Mouse (Mus musculus) hindbrain, postnatal 0 days (tissue): Measurements from ENCODE around the gene Akt1s1. TPM values are rescaled to one million over a fixed set of nuclear protein-coding genes. Genes with fewer than 3 reads are reported as not detected.

ENCODE experiments used
- ATAC-seq: fragments of 200-750 bp; cut with Nextera tagmentation; 2 replicates; pipeline ENCODE4 v1.8.0; 2017; ENCODE audit warnings: mild to moderate bottlenecking, moderate TSS enrichment, moderate library complexity
- DNase-seq: peaks from one replicate; pipeline ENCODE4 v3.0.0-alpha.2; 2015; ENCODE audit warnings: low spot score
- H3K27ac ChIP-seq: fragments of 300-500 bp; sonication (generic); 2 replicates; pipeline ENCODE4 v1.5.1; 2014; ENCODE audit warnings: mild to moderate bottlenecking
- H3K27me3 ChIP-seq: fragments of 300-500 bp; sonication (generic); 2 replicates; pipeline ENCODE4 v1.6.1; 2014; ENCODE audit warnings: low read length, mixed read lengths; ENCODE audit not compliant: insufficient read depth
- H3K36me3 ChIP-seq: fragments of 300-500 bp; sonication (generic); 2 replicates; pipeline ENCODE4 v1.6.1; 2014; ENCODE audit warnings: low read length, mixed read lengths; ENCODE audit not compliant: insufficient read depth
- H3K4me1 ChIP-seq: fragments of 300-500 bp; sonication (generic); 2 replicates; pipeline ENCODE4 v1.6.1; 2014; ENCODE audit warnings: antibody characterized with exemption, low read length, mixed read lengths; ENCODE audit not compliant: insufficient read depth
- H3K4me2 ChIP-seq: fragments of 300-500 bp; sonication (generic); 2 replicates; pipeline ENCODE4 v1.6.1; 2014; ENCODE audit warnings: low read depth, mild to moderate bottlenecking, low read length, moderate library complexity, mixed read lengths
- H3K4me3 ChIP-seq: fragments of 300-500 bp; sonication (generic); 2 replicates; pipeline ENCODE4 v1.5.1; 2014; ENCODE audit warnings: low read length
- H3K9ac ChIP-seq: fragments of 300-500 bp; sonication (generic); replicated peaks from 2 replicates; pipeline ENCODE4 v1.6.1; 2014; ENCODE audit warnings: mild to moderate bottlenecking, low read length, moderate library complexity, mixed read lengths
- H3K9me3 ChIP-seq: fragments of 300-500 bp; sonication (generic); 2 replicates; pipeline ENCODE4 v1.6.1; 2016; ENCODE audit warnings: low read length, mixed read lengths
- CTCF ChIP-seq: IDR thresholded peaks from 2 replicates; pipeline ENCODE4 v1.5.1; 2016; ENCODE audit warnings: antibody characterized with exemption, control low read depth, low read depth
- WGBS: fragments of 180-500 bp; shearing (Covaris S2); extraction: QIAGEN DNeasy Blood & Tissue Kit; methylation state at CpG from one replicate; pipeline ENCODE4 v1.1.7; 2014; 5-methylcytosine and 5-hydroxymethylcytosine counted together
- polyA plus RNA-seq: library from polyadenylated mRNA; unstranded; fragments of >200 nt; fragmentation: Nextera tagmentation; extraction: Ambion mirVana; gene quantifications from 2 replicates; pipeline ENCODE4 v1.2.1, GENCODE M21; 2015
- total RNA-seq: library from RNA; depleted of rRNA; stranded (reverse); fragments of >200 nt; gene quantifications from 2 replicates; pipeline ENCODE4 v1.2.3, GENCODE M21; 2014

The Akt1s1 gene
- total and polyA plus RNA-seq, 2 experiments from 2014 or later = 94.3 to 136 TPM

DNA sequence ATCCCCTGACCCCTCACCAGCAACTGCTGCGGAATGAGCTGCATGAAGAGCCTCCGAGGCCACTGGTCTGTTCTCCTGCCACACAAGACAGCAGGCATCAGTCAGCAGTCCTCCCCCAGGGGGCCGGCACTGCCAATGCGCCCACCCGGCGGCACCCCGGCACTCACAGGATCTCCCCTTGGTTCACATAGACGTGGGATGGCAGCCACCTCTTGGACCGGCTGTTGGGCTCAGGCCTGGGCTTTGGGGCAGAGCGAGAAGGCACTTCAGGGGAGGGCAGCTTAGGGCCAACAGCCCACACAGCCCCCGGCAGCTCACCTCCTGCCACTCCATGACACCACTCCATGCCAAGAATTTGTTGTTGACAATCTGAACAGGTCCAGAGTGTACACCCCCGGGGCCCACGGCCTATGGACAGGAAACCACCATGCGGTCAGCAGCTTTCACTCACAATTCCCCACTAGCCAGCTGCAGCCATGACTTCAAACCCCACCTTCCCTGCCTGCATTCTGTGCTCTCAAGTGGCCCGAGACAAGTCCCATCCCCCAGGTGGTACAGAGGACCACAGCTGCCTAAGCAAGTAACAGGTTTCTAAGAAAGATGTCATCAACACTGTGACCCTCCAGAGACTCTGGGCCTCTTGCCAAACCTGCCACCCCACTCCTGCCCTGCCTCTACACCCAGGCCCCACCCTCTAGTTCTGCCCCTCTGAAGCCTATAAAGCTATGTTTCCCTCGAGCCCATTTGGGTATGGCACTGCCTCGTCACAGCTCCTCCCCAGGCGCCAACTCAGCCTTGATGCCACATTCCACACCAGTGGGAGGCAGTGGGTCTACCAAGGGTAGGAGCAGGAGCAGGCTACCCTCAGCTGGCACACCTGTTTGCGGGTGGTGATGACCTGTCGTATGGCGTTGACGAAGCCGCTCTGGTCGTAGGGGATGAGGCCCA lies 16.1 kb downstream of the Akt1s1 start:
- Histone ChIP-seq H3K36me3 (peaks cover 27% of the 10 kb centered on the region), H3K27me3 (no peaks in the 10 kb centered on the region), H3K4me2 (no peak overlapping the region), H3K4me3 (no peak overlapping the region), H3K4me1 (peaks cover 25% of the 10 kb centered on the region), H3K9ac (peak overlapping the region; percentile 2; the same call in 1 of the 2 replicates), H3K9me3 (no peaks in the 10 kb centered on the region), H3K27ac (peak overlapping the region; percentile 70; the same call in 1 of the 2 replicates)
- DNase-seq = no peak
- no peak for TF ChIP-seq CTCF
- no peak for ATAC-seq
- WGBS = 69% methylated on average over 24 of the region's 24 CpGs

- Histone ChIP-seq H3K36me3 (peaks cover 27% of the 10 kb centered on the region), H3K9me3 (no peaks in the 10 kb centered on the region), H3K4me1 (peaks cover 31% of the 10 kb centered on the region), H3K9ac (peak overlapping the region; percentile 17; the same call in 1 of the 2 replicates), H3K27me3 (no peaks in the 10 kb centered on the region), H3K27ac (peak overlapping the region; percentile 70; the same call in 1 of the 2 replicates), H3K4me3 (0 out of 2 replicates have a peak overlapping the region, but pooled peaks have one; percentile 99), H3K4me2 (peak overlapping the region; percentile 63)
- WGBS = 25% methylated on average over 15 of the region's 15 CpGs
- peak; percentile 79 for DNase-seq
- ATAC-seq = no peak
- TF ChIP-seq CTCF = peak; percentile 40; the same call in 1 of the 2 replicates
Measured at GRCm38 (mm10) chr7:44866276-44867009, 17.7 kb downstream of the Akt1s1 start.

DNA sequence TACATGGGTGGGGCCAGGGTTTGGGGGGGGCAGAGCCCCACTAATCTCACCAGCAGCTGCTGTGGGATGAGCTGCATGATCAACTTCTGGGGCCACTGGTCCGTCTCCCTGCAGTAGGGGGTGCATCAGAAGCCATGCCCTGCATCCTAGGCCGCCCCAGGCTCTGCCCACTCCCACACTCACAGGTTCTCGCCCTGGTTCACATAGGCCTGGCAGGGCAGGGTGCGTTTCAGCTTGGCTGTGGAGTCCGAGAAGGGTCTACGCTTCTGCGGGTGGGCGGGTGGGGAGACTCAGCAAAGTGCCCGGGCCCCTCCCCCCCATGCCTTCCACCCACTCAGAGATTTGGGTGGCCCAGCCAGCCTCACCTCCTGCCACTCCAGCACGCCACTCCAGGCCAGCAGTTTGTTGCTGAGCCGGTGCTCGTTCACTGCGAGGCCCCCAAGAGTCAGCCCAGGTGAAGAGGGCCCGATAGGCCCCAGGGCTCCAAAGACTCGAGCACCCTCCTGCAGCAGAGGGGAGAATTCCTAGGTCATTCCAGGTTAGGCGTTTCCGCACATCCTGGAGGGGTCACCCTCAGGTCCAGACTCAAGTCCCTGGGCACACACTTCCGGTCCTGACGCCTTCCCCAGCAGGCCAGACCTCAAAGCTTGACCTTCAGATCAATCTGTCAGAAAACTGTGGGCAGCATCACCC lies 18.4 kb downstream of the Akt1s1 start:
- peaks cover 31% of the 10 kb centered on the region for H3K4me1 ChIP-seq
- no peak for ATAC-seq
- H3K9me3 ChIP-seq = no peaks in the 10 kb centered on the region
- no peak for DNase-seq
- H3K36me3 ChIP-seq = peaks cover 25% of the 10 kb centered on the region
- peak overlapping the region; percentile 63 for H3K4me2 ChIP-seq
- H3K27ac ChIP-seq = peak overlapping the region; percentile 70; the same call in 1 of the 2 replicates
- WGBS = 55% methylated on average over 19 of the region's 19 CpGs
- peak overlapping the region; percentile 99 for H3K4me3 ChIP-seq
- peak overlapping the region; percentile 17; the same call in 1 of the 2 replicates for H3K9ac ChIP-seq
- H3K27me3 ChIP-seq = no peaks in the 10 kb centered on the region
- no peak for TF ChIP-seq CTCF

GRCm38 (mm10) chr7:44867802-44868201 lies 19.0 kb downstream of the Akt1s1 start:
- peak overlapping the region; percentile 99; the same call in 1 of the 2 replicates for H3K9ac ChIP-seq
- H3K9me3 ChIP-seq = no peaks in the 10 kb centered on the region
- H3K4me2 ChIP-seq = peak overlapping the region; percentile 63
- peak overlapping the region; percentile 99 for H3K4me3 ChIP-seq
- ATAC-seq (no peak), DNase-seq (no peak)
- H3K27ac ChIP-seq = no peak overlapping the region
- H3K36me3 ChIP-seq = peaks cover 18% of the 10 kb centered on the region
- peaks cover 31% of the 10 kb centered on the region for H3K4me1 ChIP-seq
- 28% methylated on average over 9 of the region's 9 CpGs for WGBS
- no peak for TF ChIP-seq CTCF
- no peaks in the 10 kb centered on the region for H3K27me3 ChIP-seq

- no peak overlapping the region for H3K27ac ChIP-seq
- peaks cover 12% of the 10 kb centered on the region for H3K36me3 ChIP-seq
- H3K4me1 ChIP-seq = peaks cover 31% of the 10 kb centered on the region
- H3K27me3 ChIP-seq = no peaks in the 10 kb centered on the region
- H3K9me3 ChIP-seq = no peaks in the 10 kb centered on the region
- peak overlapping the region; percentile 99 for H3K9ac ChIP-seq
- H3K4me3 ChIP-seq = peak overlapping the region; percentile 99
- DNase-seq (no peak), ATAC-seq (no peak)
- 4% methylated on average over 16 of the region's 16 CpGs for WGBS
- peak overlapping the region; percentile 63 for H3K4me2 ChIP-seq
- no peak for TF ChIP-seq CTCF
Measured at GRCm38 (mm10) chr7:44868465-44868864, 19.7 kb downstream of the Akt1s1 start.
